Mouse (Mus musculus) small intestine, adult 2 months (tissue): ENCODE measurements at regions not wholly inside any gene's neighbourhood (a gene's known extent, or its start where the extent isn't known, plus 50 kb on each side); places are given as distances from the start of the nearest gene placed in this dataset.

Experiments
- H3K27ac ChIP-seq: fragments of 200-500 bp; 2 replicates; pipeline ENCODE4 v1.5.1; 2012; ENCODE audit warnings: low read depth, low read length, control low read depth, inconsistent platforms; ENCODE audit not compliant: insufficient read depth
- H3K27me3 ChIP-seq: fragments of 200-500 bp; 2 replicates; pipeline ENCODE4 v1.6.1; 2012; ENCODE audit warnings: mild to moderate bottlenecking, moderate library complexity, low read length, inconsistent platforms; ENCODE audit not compliant: control insufficient read depth, insufficient read depth
- H3K36me3 ChIP-seq: fragments of 200-500 bp; 2 replicates; pipeline ENCODE4 v1.6.1; 2012; ENCODE audit warnings: mild to moderate bottlenecking, low read length, control low read depth, inconsistent platforms; ENCODE audit not compliant: control insufficient read depth, insufficient read depth
- H3K4me1 ChIP-seq: fragments of 200-500 bp; 2 replicates; pipeline ENCODE4 v1.6.1; 2012; ENCODE audit warnings: low read length, inconsistent platforms, mixed read lengths; ENCODE audit not compliant: control insufficient read depth, insufficient read depth, insufficient read length
- H3K4me3 ChIP-seq: fragments of 200-500 bp; 2 replicates; pipeline ENCODE4 v1.5.1; 2012; ENCODE audit warnings: low read depth, mild to moderate bottlenecking, control low read depth, inconsistent platforms, low read length, moderate library complexity
- CTCF ChIP-seq: fragments of 200-500 bp; IDR thresholded peaks from 2 replicates; pipeline ENCODE4 v1.5.1; 2012; ENCODE audit warnings: low read depth, mild to moderate bottlenecking, control low read depth, inconsistent platforms, low read length, moderate library complexity, mixed read lengths; ENCODE audit not compliant: insufficient replicate concordance, insufficient read length; ENCODE audit errors: extremely low read depth
- POLR2A ChIP-seq: fragments of 200-500 bp; IDR thresholded peaks from 2 replicates; pipeline ENCODE4 v1.6.1; 2012; ENCODE audit warnings: low read depth, mild to moderate bottlenecking, control low read depth, inconsistent platforms, low read length, moderate library complexity
- WGBS: fragments of 180-500 bp; shearing (Covaris S2); methylation state at CpG from one replicate; pipeline ENCODE4 v1.1.7; 2018; 5-methylcytosine and 5-hydroxymethylcytosine counted together

DNA sequence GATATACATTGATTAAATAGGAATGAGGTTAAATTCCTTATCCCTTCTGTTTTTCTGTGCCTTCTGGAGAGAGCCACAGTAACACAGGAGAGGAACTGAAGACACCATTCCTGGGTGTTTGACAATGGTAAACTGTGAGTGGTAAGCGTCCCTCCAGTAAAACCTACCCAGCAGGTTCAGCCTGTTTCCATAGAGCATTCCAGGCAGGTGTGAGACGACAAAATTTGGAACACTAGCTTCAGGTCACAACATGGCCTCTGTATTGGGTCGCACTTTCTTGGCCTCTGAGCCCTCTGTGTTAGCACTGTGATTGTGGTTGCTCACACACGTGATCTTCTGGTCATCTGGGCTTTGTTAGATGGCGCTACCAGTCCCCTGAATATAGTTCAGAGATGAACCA lies 73.4 kb downstream of the Cd24a start:
- H3K27ac ChIP-seq: no peak overlapping the region
- H3K4me3 ChIP-seq: no peak overlapping the region
- H3K36me3 ChIP-seq: no peaks in the 10 kb centered on the region
- peaks cover 4% of the 10 kb centered on the region; the same call in 1 of the 2 replicates for H3K4me1 ChIP-seq
- H3K27me3 ChIP-seq: no peaks in the 10 kb centered on the region
- 51% methylated on average over 5 of the region's 5 CpGs for WGBS
- TF ChIP-seq CTCF: no peak
- no peak for TF ChIP-seq POLR2A

DNA sequence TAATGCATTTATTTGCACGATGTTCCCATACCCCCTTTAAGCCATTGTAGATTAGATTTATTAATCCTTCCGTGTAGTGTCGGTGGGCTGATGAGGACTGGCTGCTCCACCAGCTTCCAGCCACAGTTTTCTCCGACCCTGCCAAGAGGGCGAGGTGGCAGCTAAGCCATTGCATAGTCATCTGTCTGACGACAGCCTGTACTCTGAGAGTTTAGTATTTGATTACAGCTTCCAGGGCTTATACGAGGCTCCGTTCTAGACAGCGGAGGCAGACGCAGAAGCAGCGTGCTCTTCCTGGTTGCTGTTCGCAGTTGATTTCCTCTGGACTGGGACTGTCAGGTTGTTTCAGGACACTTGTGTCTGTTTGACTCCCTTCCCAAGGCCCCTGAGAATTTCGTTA lies 73.8 kb downstream of the Cd24a start:
- Histone ChIP-seq H3K36me3 (no peaks in the 10 kb centered on the region), H3K4me1 (peaks cover 4% of the 10 kb centered on the region; the same call in 1 of the 2 replicates), H3K27me3 (no peaks in the 10 kb centered on the region), H3K27ac (no peak overlapping the region), H3K4me3 (no peak overlapping the region)
- TF ChIP-seq POLR2A (no peak), CTCF (no peak)
- WGBS: 61% methylated on average over 13 of the region's 13 CpGs

DNA sequence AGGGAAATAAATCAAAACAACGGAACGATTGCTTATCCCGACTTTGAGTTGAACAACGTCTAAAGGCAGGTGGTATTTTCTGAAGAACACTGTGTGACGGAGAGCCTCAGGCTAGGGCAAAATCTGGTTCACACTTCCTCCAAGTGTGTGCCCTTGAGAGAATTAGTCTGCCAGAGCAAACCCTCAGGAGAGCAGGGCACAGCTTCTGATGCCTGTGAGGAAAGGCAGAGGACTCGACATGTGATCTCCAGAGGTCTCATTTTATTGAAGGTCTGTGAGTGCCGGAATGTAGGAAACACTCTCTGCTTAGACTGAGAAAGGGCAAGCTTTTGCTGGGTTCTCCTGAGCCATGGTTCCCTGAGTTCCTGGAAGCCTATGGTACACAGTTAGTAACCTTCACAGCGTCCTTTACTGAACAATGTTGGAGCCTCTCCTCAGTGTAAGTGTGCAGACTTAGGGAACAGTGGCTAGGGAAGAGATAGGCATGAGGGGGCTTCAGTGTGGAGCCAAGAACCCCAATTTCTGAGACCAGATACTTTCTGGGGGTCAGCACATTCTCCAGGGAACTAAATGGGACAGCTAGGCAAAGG lies 77.1 kb downstream of the Cd24a start:
- H3K36me3 ChIP-seq: no peaks in the 10 kb centered on the region
- WGBS: 72% methylated on average over 8 of the region's 8 CpGs
- H3K4me1 ChIP-seq: peaks cover 4% of the 10 kb centered on the region; the same call in 1 of the 2 replicates
- no peak for TF ChIP-seq POLR2A
- TF ChIP-seq CTCF: no peak
- H3K27me3 ChIP-seq: no peaks in the 10 kb centered on the region
- H3K4me3 ChIP-seq: no peak overlapping the region
- H3K27ac ChIP-seq: no peak overlapping the region

DNA sequence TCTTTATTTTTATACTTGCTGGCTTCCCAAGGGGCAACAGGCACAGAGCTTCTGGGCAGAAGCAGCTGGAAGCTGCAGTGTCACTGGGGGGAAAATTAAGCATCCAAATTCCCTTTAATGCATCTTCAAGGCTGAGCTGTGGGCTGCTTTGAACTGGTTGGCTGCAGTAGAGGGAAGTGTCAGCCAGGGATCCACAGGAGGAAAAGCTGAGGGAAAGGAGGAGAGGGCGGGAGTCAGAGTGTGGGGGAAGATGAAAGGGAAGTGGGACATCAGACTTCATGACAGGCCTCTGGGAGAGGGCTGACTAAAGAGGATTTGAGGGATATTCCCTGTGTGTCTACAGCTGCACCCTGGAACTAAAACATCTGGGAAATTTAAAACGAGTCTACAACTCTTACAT lies 77.6 kb downstream of the Cd24a start:
- TF ChIP-seq POLR2A (no peak), CTCF (no peak)
- no peak overlapping the region for H3K4me3 ChIP-seq
- H3K36me3 ChIP-seq: no peaks in the 10 kb centered on the region
- H3K27ac ChIP-seq: no peak overlapping the region
- 66% methylated on average over 2 of the region's 2 CpGs for WGBS
- H3K4me1 ChIP-seq: peaks cover 4% of the 10 kb centered on the region; the same call in 1 of the 2 replicates
- H3K27me3 ChIP-seq: no peaks in the 10 kb centered on the region

DNA sequence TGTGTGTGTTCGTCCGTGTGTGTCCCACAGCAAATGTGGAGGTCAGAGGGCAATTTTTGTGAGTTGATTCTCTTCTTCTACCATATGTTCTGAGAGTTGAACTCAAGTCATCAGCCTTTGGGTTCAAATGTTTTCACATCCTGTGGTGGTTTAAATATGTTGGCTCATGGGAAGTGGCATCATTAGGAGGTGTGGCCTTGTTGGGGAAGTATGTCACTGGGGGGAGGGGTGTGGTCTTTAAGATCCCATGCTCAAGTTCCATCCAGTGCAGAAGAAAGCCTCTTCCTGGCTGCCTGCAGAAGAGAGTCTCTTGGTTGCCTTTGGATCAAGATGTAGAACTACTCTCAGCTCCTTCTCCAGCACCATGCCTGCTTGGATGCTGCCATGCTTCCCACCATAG lies 78.1 kb downstream of the Cd24a start:
- Histone ChIP-seq H3K27me3 (no peaks in the 10 kb centered on the region), H3K4me3 (no peak overlapping the region), H3K36me3 (no peaks in the 10 kb centered on the region), H3K27ac (no peak overlapping the region), H3K4me1 (peaks cover 4% of the 10 kb centered on the region; the same call in 1 of the 2 replicates)
- WGBS: 86% methylated on average over 2 of the region's 2 CpGs
- TF ChIP-seq CTCF: no peak
- TF ChIP-seq POLR2A: no peak

DNA sequence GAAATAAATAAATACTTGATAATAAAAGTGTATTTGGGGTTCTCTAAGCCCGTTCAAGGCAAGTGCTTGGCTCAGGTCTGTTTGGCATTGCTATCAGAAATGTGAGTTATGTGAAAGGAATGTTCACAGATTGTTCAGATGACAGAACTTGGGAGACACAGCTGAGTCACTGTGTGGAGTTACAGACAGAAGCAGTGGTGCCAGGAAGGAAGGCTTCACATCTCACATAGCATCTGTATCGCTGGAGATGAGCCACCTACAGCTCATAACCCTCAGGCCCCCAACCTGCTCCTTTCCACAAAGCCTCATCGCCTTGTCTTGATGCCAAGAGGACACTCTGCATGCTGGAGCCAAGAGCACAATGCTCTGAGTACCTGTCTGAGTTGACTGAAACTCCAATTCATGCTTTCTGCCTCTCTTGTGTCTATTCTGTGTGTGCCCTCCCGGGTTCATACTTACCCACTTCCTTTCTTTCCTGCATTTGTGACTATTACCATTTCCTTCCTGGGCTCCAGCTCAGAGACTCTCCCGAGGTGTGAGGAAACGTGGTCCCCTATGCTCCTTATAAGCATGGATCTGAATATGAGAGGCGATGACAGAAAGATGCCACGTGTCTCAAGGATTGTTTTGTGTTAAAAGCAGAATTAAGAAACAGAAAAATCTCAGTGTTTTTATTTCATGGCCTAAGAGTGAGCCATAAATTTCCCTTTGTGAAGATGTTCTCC lies 79.6 kb downstream of the Cd24a start:
- no peak overlapping the region for H3K4me3 ChIP-seq
- H3K36me3 ChIP-seq: no peaks in the 10 kb centered on the region
- no peaks in the 10 kb centered on the region for H3K4me1 ChIP-seq
- TF ChIP-seq CTCF (no peak), POLR2A (no peak)
- no peak overlapping the region for H3K27ac ChIP-seq
- no peaks in the 10 kb centered on the region for H3K27me3 ChIP-seq
- WGBS: 79% methylated on average over 8 of the region's 8 CpGs

DNA sequence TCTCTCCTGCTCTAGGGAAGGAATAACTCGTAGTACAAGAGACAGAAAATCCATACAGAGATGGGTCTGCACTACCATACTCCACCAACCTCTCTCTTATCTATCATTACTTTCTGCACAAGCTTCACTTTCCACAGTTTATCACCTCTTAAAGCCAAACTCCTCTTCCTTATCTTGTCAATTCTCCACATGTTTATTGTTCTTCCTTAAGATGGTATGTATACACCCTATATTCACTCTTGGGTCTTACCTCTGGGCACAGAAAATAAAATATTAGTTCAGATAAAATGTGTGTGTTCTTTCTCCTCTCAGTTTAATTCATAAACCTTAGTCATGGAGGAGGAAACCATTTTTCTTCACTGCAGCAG lies 80.1 kb downstream of the Cd24a start:
- no peak overlapping the region for H3K27ac ChIP-seq
- H3K4me3 ChIP-seq: no peak overlapping the region
- no peak for TF ChIP-seq POLR2A
- TF ChIP-seq CTCF: no peak
- no peaks in the 10 kb centered on the region for H3K36me3 ChIP-seq
- H3K4me1 ChIP-seq: no peaks in the 10 kb centered on the region
- H3K27me3 ChIP-seq: no peaks in the 10 kb centered on the region
- 94% methylated on average over 1 of the region's 1 CpGs for WGBS
